Mouse (Mus musculus): Measurements from ENCODE around the gene Bmper.

Gene Bmper

DNA sequence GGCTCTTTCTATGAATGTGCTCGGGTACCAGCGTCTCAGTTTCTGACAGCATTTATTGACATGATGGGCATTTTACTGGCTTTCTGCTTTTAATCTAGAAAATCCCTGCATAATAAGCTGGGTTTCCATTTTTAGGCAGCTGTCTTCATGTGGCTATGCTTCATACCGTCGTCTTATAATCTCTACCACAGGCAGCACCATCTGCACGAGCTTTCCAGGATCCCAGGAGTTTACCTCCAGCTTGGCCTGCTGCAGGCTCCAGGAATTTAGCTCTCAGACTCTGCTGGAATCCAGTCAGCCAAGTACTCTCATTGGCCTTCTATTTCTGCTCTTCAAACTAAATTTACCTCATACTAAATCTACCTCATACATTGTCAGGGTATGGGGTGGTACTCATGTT is 219.3 kb downstream of the Bmper start:
- no peak for DNase-seq (ENCODE audit: low read depth, low spot score)
- H3K36me3 ChIP-seq (ENCODE audit: control insufficient read depth, insufficient read depth, low read length, poor library complexity, severe bottlenecking), result no peaks in the 10 kb centered on the region
- H3K27me3 ChIP-seq (ENCODE audit: control insufficient read depth, insufficient read depth, low read length, poor library complexity, severe bottlenecking), result no peaks in the 10 kb centered on the region

DNA sequence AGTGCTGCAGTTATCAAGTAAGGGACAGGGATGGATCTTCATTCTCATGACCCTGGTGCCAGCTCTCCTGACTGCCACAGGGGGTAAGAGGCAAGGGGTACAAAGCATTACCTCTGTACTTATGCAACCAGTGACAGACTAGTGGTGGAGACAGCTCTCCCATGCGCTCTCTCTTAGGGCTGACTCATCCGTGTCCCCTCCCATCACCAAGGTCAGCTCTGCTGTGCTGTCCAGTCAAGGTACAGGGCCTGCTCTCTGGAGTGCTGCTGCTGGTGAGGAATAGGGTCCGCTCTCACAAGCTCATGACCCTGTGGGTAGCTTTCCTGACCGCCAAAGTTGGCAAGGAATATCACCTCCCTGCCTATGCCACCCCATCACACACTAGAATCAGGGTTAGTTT is 222.1 kb downstream of the Bmper start:
- DNase-seq (ENCODE audit: low read depth, low spot score), result no peak
- Histone ChIP-seq H3K36me3 (ENCODE audit: control insufficient read depth, insufficient read depth, low read length, poor library complexity, severe bottlenecking) (no peaks in the 10 kb centered on the region), H3K27me3 (ENCODE audit: control insufficient read depth, insufficient read depth, low read length, poor library complexity, severe bottlenecking) (no peaks in the 10 kb centered on the region)

DNA sequence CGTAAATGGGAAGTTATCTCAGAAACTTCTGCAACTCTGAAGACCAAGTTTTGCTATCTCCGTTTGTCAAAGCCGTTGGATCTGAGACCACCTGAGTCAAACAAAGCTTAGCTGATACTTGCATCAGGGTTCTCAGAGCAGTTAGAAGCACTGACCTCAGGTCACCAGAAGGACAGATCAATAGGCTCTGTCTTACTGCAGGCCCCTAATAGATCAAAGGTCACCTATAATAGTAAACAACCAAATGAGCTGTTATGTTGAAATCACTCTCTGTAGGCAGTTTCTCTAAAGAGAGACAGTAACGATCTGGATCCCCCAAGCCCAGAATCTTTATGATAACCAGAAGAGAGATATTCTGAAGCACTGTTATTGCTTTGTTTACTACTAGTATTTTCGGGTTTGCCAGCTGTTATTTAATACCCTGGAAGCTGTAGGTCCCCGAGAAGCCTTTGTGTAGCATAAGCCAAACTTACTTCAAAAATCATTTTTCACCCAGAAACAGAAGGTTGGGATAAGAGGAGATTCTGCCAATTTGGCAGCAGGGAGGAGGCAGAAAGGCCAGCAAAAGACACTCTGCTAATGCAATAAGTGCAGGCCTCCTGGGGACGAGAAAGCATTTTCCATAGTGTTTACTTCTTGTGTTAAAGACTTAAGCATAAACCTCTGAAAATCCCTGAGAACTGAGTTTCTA is 224.5 kb downstream of the Bmper start:
- no peak for DNase-seq (ENCODE audit: low read depth, low spot score)
- H3K36me3 ChIP-seq (ENCODE audit: control insufficient read depth, insufficient read depth, low read length, poor library complexity, severe bottlenecking), result no peaks in the 10 kb centered on the region
- H3K27me3 ChIP-seq (ENCODE audit: control insufficient read depth, insufficient read depth, low read length, poor library complexity, severe bottlenecking), result no peaks in the 10 kb centered on the region

DNA sequence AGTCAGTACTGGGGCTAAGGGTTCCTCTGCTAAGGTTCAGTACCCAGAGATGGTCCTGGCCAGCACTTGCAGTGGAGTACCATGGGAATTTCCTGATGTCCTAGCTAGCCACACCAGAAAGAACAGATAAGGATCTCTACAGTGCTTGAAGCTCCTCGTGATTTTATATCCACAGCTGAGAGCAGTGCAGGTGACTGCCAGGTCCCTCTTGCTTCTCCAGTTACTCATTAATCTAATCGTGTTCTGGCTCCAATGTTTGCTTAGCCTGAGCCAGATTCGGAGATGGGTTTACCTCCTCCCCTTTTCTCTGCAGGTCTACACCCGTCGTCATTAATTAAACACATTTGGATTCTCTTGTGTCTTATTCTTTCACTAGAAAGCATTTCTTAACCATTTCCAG is 230.4 kb downstream of the Bmper start:
- no peak for DNase-seq (ENCODE audit: low read depth, low spot score)
- H3K27me3 ChIP-seq (ENCODE audit: control insufficient read depth, insufficient read depth, low read length, poor library complexity, severe bottlenecking), result no peaks in the 10 kb centered on the region
- H3K36me3 ChIP-seq (ENCODE audit: control insufficient read depth, insufficient read depth, low read length, poor library complexity, severe bottlenecking), result no peaks in the 10 kb centered on the region

DNA sequence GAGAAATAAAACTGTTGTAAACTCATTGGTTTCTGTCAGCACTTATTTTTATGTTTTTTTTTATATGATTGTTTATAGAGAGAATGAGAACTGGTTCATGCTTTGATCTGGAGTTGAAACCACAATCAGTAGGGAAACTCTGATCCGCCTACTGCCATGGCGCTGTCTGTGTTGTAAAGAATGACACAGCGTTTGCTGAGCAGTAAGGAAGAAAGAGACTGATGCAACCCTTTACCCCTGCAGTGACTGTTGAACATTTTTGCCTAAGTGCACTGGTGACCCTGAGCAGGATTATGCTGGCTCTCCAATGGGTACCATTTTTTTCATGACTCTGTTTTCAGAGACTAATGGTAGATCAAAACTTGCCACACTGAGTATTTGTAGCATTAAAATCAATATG is 234.3 kb downstream of the Bmper start:
- Histone ChIP-seq H3K27me3 (ENCODE audit: control insufficient read depth, insufficient read depth, low read length, poor library complexity, severe bottlenecking) (no peaks in the 10 kb centered on the region), H3K36me3 (ENCODE audit: control insufficient read depth, insufficient read depth, low read length, poor library complexity, severe bottlenecking) (no peaks in the 10 kb centered on the region)
- DNase-seq (ENCODE audit: low read depth, low spot score), result no peak

DNA sequence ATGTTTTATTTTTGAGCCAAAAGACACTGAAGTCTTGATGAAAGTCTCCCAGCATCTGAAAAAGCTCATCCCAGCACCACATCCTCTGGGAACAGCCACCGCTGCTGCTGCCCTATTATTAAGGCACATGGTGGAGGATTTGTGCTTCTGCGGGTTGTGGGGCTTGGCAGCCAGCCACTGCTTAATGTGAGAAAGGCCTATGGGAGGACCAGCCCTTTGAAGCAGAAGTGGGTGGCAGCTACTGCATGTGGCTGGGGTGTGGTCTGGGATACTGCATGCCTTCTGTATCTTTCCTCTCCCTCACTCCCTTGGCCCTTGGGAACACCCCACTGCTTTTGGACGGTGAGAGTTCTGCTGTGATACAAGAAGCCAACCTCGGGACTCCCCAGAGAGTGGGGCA is 237.8 kb downstream of the Bmper start:
- DNase-seq (ENCODE audit: low read depth, low spot score), result no peak
- H3K36me3 ChIP-seq (ENCODE audit: control insufficient read depth, insufficient read depth, low read length, poor library complexity, severe bottlenecking), result no peaks in the 10 kb centered on the region
- no peaks in the 10 kb centered on the region for H3K27me3 ChIP-seq (ENCODE audit: control insufficient read depth, insufficient read depth, low read length, poor library complexity, severe bottlenecking)

DNA sequence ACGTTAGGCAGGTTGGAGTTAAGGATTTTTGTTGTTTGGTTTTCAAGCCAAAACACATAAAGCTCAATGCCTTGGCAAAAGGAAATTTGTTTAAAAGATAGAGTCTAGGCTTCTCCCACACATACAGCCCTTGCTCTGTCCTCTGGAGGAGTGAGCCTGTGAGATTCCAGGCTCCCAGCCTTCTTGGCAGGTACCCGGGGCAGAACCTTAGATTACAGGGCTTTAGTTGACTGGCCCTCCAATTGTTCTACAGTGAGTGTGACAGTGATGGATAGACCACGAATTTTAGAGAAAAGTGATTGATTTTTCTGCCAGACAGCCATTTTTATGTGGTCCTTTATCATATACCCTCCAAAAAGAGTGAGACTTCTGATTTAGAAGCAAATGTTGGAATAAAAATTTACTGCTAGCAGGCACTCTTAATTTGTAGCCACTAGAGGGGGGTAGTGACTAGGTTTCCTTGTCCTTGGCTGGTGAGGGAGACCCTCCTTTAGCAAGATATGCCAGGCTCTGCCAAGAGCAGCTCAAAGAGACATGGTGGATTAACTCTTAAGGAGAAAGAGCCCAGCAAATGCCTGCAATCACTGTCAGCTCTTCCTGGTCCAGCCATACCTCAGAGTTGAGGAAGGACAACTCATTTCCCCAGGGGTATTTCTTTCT is 240.2 kb downstream of the Bmper start:
- no peaks in the 10 kb centered on the region for H3K36me3 ChIP-seq (ENCODE audit: control insufficient read depth, insufficient read depth, low read length, poor library complexity, severe bottlenecking)
- DNase-seq (ENCODE audit: low read depth, low spot score), result no peak
- no peaks in the 10 kb centered on the region for H3K27me3 ChIP-seq (ENCODE audit: control insufficient read depth, insufficient read depth, low read length, poor library complexity, severe bottlenecking)

DNA sequence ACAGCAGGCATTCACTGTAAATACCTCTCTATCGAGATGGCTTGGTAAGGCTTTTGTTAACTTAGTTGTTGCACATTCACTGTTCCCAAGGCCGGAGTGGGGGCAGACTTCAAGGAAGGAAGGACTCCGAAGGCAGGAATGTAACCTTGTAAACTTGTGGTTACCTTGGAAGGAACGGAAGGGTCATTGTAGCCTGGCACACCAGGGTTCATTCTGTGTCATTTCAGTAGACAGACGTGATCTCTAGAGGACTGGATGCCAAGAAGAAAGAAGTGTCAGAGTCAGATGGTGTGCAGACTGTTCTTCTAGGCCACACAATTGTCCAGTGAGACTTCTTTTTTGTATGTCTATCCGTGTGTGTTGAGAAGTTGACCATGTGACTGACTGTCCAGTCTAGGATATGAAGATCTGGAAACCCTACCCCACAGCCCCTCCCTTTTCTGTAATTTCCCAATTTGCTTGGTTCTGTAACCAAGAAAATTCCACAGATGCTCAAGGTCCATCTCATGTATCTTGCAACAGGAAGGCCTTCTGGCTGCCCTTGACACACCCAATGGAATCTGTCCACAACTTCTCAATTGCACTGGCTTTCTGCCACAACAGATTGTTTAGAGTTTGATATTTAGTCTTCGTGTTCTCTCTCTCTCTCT is 242.2 kb downstream of the Bmper start:
- no peak for DNase-seq (ENCODE audit: low read depth, low spot score)
- H3K36me3 ChIP-seq (ENCODE audit: control insufficient read depth, insufficient read depth, low read length, poor library complexity, severe bottlenecking), result no peaks in the 10 kb centered on the region
- no peaks in the 10 kb centered on the region for H3K27me3 ChIP-seq (ENCODE audit: control insufficient read depth, insufficient read depth, low read length, poor library complexity, severe bottlenecking)

DNA sequence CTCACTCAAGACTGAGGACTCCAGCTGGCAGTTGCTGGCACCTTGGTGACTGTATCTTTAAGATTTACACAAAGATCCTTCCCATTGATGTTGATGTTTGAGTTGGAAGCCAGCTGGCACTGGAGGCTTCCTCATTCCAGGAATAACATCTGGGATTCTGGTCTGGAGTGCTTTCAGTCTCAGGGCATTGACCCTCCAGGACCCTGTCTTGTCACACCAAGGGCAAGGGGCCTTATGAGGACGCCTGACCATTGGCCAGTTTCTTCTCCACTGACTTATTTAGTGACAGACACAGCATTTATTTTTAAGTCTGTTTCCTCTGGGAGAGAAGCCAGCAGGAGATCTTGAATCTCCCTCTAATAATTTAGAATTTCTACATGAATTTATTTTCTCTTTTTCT is 247.0 kb downstream of the Bmper start:
- no peak for DNase-seq (ENCODE audit: low read depth, low spot score)
- no peaks in the 10 kb centered on the region for H3K27me3 ChIP-seq (ENCODE audit: control insufficient read depth, insufficient read depth, low read length, poor library complexity, severe bottlenecking)
- no peaks in the 10 kb centered on the region for H3K36me3 ChIP-seq (ENCODE audit: control insufficient read depth, insufficient read depth, low read length, poor library complexity, severe bottlenecking)

DNA sequence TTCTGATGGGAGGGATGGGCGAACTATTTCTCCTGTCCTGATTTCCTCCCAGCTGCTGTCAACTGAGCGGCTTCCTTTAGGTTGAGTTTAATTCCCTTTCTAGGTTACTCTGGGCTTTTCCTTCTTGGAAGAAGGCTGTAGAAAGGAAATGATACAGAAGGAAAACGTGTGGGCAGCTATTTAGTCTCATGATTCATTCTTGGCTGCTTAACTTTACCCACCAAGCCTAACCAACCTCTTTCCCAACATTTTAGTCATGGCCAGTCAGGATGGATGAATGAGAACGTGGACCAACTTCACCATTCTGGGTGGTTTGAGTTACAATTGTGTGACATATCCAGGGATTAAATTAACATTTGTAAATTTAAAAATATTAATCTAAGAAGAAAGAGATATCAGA is 263.0 kb downstream of the Bmper start:
- no peaks in the 10 kb centered on the region for H3K36me3 ChIP-seq (ENCODE audit: control insufficient read depth, insufficient read depth, low read length, poor library complexity, severe bottlenecking)

DNA sequence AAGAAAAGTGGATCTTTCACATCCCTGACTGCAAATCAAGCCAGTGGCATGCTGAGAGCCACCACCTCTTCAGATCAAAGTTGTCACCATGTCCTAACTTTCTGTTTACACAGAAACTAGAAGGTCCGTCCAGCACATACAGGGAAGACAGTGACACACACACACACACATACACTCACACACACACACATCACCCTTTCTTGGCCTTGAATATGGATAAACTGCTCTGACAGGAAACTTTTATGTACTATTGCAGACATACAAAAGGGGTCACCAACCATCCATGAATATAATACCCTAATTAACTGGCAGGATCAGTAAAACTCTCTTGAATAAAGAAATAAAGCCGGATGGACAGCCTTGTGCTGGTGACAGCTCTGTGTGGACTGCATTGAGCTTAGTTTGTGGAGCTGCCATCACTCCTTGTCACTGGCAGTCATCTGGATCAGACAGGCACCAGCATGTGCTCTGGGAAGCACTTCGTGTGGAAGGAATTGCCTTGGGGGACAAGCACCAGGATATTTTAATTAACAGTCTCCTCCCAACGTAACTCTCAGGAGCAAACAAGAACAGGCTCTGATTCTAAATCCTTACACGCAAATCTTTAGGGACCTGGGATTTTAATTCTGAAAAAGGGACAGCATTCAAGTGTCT is 264.0 kb downstream of the Bmper start:
- Histone ChIP-seq H3K36me3 (ENCODE audit: control insufficient read depth, insufficient read depth, low read length, poor library complexity, severe bottlenecking) (no peaks in the 10 kb centered on the region), H3K27me3 (ENCODE audit: control insufficient read depth, insufficient read depth, low read length, poor library complexity, severe bottlenecking) (no peaks in the 10 kb centered on the region)
- DNase-seq (ENCODE audit: low read depth, low spot score), result no peak

More for the DNA sequence above, 263.0 kb downstream of the Bmper start:
- H3K27me3 ChIP-seq (ENCODE audit: control insufficient read depth, insufficient read depth, low read length, poor library complexity, severe bottlenecking), result no peaks in the 10 kb centered on the region
- DNase-seq (ENCODE audit: low read depth, low spot score), result no peak

DNA sequence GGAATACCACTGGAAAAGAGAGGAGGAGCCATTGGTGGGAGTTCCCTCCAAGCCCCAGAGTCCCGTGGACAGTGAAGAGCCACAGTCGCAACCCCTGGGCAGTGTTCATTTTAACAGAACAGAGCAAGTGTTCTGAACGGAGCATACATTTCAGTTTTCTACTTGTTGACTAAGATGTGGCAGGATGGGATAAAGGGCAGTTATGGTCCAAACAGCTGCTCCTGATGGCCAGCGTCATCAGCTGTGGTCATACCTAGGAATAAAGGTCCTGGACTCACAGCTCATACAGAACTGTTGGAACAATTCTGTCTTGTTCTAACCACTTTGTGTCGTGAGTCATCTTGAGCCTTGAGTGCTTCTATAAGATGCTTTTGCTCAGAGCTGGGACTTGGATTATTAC is 265.4 kb downstream of the Bmper start:
- DNase-seq (ENCODE audit: low read depth, low spot score), result no peak
- Histone ChIP-seq H3K36me3 (ENCODE audit: control insufficient read depth, insufficient read depth, low read length, poor library complexity, severe bottlenecking) (no peaks in the 10 kb centered on the region), H3K27me3 (ENCODE audit: control insufficient read depth, insufficient read depth, low read length, poor library complexity, severe bottlenecking) (no peaks in the 10 kb centered on the region)

DNA sequence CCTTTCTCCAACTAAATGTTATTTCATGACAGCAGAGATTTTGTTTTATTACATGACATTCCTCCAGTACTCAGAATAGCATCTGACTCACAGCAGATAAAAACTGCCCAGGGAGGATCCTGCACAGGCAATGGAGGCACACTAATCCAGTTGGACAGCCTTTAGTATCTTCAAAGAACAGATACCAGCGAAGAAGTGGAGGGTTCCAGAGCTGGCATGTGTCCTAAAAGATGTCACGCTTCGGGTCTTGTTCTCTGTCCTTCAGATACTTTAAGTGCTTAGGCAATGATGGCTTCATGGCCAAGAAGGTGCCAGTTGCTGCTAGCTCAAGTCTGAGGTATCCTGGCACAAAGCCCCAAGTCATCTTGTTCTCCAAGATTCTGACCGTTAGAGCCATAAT is 272.5 kb downstream of the Bmper start:
- Histone ChIP-seq H3K36me3 (ENCODE audit: control insufficient read depth, insufficient read depth, low read length, poor library complexity, severe bottlenecking) (no peaks in the 10 kb centered on the region), H3K27me3 (ENCODE audit: control insufficient read depth, insufficient read depth, low read length, poor library complexity, severe bottlenecking) (no peaks in the 10 kb centered on the region; the same call in 1 of the 2 replicates)
- DNase-seq (ENCODE audit: low read depth, low spot score), result no peak

DNA sequence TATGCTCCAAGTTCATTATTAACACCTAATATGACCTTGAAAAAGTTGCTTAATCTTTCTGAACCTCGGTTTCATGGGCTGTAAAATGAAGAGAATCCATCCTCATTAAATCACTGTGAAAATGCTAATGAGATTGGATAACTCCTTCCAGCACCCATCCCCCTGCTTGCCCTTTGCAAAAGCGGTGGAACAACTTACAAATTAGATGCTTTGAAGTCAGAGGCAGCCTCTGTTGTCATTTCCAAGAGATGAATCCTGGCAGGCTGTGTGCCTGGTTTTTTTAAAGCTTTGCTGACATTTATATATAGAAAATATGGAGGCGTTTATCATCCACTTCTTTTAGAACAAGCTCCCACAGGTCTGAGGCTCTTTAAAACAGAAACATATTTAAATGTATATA is 274.8 kb downstream of the Bmper start:
- Histone ChIP-seq H3K27me3 (ENCODE audit: control insufficient read depth, insufficient read depth, low read length, poor library complexity, severe bottlenecking) (no peaks in the 10 kb centered on the region; the same call in 1 of the 2 replicates), H3K36me3 (ENCODE audit: control insufficient read depth, insufficient read depth, low read length, poor library complexity, severe bottlenecking) (no peaks in the 10 kb centered on the region)
- no peak for DNase-seq (ENCODE audit: low read depth, low spot score)

DNA sequence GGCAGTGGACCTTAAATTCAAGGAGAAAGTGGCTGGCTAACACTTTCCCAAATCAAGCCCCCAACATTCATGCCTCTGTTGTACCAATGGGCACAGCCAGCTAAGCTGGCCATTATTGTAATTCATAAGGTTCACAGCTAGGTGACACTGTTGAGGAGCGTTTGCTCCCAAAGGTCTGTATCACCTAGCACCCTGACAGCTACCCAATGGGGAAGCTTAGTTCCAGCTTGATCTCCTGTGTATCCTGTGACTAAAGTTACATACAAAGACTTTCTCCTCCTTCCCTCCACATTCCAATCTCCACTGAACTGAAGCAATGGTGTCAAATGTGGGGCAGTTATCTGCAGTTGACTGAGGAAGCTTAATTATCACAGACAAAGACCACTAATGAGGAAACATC is 311.0 kb downstream of the Bmper start:
- no peaks in the 10 kb centered on the region for H3K27me3 ChIP-seq (ENCODE audit: control insufficient read depth, insufficient read depth, low read length, poor library complexity, severe bottlenecking)
- no peaks in the 10 kb centered on the region for H3K36me3 ChIP-seq (ENCODE audit: control insufficient read depth, insufficient read depth, low read length, poor library complexity, severe bottlenecking)
- no peak for DNase-seq (ENCODE audit: low read depth, low spot score)

Data from splenic B cell, adult 2 months (primary cell).